Mouse (Mus musculus) cerebellum, adult 18-20 months (tissue): ENCODE measurements around the gene Alg5.
"Not testable (repeated sequence)": the region's sequence is repeated elsewhere in the genome, so short reads cannot be mapped to it uniquely, and the experiment has no call there.

Source experiments
- DNase-seq, 2 experiments: peaks; one replicate each; pipeline ENCODE4 v3.0.0; 2021

Alg5 gene

DNA sequence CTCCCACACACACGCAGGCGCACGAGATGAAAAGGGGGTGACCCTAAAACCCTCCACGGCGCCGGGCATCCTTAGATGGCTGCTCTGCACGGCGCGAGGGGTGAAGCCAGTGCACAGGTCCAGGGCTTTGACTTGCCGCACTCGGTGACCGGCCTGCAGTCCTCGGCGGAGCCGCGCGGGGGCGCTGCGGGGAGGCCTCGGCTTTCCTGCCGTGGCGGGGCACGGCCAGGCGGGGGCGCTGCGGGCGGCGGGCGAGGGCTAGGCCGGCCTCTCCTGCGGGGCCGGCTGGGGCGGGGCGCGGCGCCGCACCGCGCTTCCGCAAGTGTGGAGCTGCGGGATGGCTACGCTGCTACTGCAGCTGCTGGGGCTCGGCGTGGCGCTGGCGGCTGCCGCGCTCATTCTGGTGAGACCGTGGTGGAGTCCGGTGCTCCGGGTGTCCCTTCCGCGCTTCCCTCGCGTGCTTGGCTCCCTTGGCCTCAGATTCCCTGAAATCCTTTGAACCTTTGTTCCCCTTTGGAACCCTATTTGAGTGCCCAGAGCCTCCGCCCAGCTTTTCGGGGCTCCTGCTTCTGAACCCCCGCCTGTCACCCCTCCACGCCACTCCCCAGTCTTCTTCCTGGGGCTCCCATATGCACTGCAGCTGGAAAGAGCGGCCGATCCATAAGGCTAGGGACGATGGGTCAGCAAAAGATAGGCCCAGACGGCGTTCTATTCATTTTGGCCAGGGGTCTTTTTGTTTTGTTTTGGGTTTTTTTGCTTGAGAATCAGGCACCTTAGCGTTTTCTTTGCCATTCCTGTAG lies at the start of gene Alg5, which contains the start of gene Exosc8:
TSS of gene Alg5 (plus strand) at position 293 of the 800 bp plus-strand sequence.
TSS of gene Exosc8 (minus strand) at position 147 of the 800 bp plus-strand sequence.
- peak; percentile 81 to 98 for DNase-seq

DNA sequence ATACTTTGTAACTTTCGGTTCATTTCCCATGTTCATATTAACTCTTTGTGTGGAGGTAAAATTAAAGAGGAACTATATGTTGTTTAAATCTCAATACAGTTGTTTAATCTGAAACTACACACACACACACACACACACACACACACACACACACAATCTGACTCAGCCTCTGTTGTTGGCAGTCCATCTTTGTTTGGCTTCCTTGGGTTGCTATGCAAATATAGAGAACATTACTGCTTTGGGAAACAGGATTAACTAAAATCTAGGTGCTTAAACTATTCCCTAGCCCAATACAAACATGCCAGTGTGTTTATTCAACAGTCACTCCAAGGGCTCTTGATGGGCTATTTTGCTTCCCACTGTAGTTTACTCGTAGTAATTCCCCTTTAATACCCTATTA lies 48.1 kb upstream of the Alg5 start:
- no peak for DNase-seq

DNA sequence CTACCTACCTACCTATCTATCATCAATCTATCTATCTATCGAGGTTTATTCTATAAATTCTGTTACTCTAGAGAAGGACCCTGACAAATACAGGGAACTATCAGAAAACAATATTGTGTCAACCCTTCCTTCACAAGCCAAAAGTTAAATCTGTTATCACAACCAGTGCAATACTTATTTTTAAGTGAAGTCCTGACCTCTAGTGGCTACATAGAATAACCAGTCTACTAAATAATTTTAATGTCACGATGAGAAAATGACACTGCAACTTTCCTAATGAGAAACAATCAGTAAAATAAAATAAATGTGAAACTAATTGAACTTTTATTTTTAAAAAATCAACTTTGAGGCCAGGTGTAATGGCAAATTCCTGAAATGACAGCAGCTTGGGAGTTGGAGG lies 46.2 kb upstream of the Alg5 start:
- no peak for DNase-seq

DNA sequence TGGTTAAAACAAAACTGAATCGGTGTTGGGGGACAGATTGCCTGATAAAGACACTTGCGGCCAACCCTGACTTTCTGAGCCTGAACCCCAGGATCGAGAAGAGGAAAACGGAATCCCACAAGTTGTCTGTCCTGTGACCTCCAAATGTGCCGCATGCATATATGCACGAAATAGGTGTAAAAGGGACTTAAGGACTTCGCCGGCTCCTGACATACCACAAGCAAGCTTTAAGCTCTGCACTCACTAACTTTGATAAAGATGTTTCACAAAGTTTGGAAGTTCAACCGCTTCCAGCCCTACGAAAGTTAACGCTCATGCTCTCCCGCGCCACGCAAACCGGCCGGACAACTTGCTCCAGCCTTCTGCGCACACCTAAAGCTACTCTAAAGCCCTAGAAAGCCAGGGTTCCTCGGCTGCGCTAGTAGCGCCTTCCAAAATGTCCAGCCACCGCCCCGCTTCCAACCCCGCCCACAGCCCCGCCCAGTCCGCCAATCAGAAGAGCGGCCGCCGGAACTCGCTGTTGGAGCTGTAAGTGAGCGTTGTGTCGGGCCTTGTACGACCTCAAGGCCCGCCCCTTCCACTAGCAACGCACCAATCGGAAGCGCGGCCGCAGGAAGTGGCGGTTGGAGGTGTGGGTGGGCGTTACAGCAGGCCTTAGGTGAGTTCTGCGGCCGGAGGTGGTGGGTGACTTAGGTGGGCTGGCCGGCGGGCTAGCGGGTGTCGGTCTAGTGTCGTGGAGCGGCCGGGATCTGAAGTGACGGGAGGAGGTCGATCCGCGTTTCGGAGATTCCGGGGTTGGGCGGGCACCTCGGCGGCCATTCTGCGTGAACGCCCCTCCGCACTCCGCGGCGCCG lies 42.9 kb upstream of the Alg5 start, which contains the start of gene Supt20:
TSS of gene Supt20 (plus strand) at position 606 of the 854 bp plus-strand sequence.
- DNase-seq: peak; percentile 93 to 94

DNA sequence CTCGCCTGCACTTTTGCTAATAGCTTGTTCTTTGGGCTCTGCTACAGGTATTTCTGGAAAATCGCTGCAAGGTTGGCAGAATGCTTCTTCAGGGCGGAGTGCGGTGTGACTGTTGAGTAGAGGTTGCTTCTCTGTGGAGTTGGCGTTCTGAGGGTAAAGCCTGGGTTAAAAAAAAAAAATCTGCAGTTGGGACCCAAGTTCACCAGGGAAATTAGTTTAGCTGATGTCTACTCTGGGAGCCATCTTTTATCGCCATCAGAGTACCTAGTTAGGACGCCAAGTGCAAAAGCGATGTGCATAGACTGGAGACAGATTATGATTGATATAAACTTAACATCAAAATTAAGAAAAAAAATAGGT lies 42.3 kb upstream of the Alg5 start:
- DNase-seq: no peak

DNA sequence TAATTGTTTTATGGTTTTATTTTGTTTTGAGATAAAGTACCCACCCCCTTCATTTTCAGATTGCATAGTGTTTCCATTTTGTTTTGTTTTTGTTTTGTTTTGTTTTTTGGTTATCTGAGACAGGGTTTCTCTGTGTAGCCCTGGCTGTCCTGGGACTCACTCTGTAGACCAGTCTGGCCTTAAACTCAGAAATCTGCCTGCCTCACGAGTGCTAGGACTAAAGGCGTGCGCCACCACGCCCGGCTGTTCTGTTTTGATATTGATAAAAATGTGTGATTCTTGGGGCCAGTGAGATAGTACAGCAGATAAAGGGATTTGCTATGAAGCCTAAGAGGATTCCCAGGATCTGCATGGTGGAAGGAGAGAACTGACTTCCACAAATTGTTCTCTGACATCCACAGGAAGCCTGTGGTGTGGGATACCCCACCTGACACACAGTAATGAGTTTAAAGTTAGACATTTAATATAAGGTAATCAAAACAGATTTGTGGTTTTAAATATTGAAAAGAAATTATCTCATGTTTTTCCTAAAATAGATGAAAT lies 35.5 kb upstream of the Alg5 start:
- no peak for DNase-seq

DNA sequence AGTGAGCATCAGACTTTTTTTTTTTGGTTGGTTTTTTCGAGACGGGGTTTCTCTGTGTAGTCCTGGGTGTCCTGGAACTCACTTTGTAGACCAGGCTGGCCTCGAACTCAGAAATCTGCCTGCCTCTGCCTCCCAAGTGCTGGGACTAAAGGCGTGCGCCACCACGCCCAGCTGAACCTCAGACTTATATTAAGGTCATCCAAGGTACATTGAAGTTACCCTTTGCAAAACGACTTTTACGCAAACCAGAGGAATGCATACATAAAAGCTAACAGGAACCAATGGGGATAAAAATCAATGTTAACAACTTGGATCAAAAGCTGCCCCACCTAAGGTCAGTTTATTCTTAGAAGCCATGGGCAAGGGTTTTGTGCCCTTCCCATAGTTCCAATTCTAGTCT lies 31.2 kb upstream of the Alg5 start:
- DNase-seq: not testable (repeated sequence)

DNA sequence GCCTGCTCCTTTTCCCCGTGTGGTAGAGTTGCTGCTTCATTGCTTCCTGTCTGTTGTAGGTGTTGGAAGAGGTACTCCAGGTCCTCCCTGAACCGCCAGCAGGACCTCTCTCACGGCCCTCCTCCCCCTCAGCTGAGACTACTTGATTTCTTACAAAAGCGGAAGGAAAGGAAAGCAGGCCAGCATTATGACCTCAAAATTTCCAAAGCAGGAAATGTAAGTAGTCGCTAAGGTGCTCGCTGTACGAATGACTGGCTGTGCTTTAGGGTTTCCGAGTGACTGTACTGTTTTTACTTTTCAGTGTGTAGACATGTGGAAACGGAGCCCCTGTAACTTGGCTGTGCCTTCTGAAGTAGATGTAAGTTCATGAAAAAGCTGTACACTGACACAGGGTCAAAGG lies 26.4 kb upstream of the Alg5 start:
- no peak for DNase-seq

DNA sequence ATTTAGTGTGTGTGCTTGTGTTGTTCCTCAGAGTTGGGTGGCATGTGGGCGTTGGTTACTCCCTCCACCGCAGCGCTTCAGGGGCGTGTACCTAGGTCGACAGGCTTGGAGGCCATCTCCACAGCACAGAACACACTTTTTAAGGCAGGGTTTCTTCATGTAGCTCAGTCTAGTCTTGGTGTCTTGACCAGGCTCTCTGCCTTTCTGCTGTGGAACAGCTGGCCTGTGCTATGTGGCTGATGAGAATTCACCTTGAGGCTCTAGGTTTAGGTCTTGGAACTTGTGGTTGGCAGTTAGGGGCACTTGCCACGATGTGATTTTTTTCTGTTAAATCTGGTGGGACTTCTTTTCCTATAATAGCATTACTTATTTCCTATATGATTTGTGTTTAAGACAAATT lies 21.1 kb upstream of the Alg5 start, which contains the start of gene Gm21958:
TSS of gene Gm21958 (minus strand) at position 101 of the 400 bp plus-strand sequence.
- no peak for DNase-seq

DNA sequence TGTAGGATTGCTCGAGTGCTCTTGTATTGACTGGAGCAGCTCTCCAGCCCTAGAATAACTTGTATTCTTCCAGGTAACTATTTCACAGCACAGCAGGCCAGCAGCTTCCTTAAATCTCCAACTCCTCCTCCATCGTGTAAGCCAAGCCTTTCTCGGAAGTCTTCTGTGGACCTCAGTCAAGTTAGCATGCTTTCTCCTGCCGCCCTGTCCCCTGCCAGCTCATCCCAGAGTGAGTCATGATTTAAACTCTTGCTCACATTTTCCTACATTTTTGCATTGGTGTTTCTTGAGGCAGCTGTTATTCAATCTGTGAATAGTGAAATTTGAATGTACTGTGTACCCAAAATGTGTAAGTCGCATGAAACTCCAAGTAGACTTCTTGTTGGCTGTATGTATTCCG lies 19.9 kb upstream of the Alg5 start:
- DNase-seq: no peak

DNA sequence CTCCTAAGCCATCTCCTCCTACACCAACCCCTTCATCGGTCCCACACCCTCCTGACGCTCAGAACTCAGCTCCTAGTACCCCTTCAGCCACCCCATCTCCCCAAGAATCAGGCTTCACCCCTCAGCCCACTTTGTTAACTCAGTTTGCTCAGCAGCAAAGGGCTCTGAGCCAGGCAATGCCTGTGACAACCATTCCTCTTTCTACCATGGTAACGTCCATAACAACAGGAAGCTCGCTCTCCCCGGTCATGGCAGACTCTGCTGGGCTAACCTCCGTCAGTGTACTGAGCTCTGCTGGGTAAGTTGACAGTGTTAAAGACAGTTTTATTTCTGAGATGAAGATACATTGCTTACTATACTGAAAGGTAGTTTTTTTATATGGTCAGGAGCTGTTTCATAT lies 18.0 kb upstream of the Alg5 start:
- DNase-seq: no peak

DNA sequence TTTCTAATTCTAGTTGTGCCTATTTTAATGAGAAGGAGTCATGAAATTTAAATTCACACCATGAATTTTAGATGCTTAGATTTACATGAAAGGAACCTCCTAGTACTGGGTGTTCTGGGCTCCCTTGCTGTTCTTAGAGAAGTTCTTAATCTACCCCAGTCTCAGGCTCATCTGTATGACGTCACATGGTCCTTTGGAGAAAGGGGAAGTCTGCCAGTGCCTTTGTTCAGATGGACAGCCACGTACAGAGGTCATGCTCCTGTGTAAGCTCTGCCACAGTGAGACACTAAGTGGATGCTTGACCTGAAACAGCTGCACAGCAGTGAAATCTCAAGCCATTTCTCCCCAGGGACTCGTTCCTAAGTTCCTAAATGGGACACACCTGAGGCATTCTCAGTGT lies 16.4 kb upstream of the Alg5 start:
- no peak for DNase-seq

DNA sequence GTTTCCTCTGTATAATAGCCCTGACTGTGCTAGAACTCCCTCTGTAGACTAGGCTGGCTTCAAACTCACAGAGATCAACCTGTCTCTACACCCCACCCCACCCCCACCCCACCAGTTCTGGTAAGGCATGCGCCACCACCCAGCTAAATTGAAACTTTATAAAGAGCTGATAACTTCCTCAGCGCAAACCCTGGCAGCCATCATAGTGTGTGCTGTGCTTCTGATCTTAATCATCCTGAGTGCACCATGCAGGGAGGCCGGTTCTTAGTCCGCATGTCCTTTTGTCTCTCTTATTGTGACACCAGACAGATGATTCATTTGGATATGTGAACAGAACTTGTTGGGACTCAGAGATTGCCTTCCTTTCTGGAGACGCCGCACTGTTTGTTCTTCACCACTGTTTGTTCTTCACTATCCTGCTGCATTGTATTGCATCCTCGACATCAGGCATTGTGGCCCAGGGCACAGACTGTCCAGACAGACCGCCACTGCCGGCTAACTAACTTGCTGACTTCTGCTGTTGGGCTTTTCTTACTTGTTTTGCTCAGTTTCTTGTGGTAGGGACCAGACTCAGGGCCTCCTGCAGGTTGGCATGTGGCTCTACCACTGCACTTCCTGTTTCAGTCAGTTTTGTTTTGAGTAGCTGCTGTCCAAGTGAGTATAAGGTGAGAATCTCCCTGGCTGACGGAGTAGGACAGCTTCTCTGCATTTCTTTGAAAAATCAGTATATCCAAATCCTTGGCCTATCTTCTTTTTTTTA lies 11.4 kb upstream of the Alg5 start:
- DNase-seq: no peak

DNA sequence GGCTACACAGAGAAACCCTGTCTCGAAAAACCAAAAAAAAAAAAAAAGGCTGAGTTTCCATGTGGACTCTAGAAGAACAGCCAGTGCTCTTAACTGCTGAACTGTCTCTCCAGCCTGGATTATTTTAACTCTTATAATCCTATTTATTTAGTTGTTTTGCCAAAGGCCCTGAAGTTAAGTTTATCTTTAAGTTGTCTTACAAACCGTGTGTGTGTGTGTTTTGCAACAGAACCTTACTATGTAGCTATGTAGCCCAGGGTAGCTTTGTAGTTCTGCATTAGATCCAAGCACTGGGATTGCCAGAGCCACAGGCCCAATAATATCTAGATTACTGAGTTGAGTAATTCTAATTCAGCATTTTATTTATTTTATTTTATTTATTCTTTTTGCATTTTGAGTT lies 10.0 kb upstream of the Alg5 start:
- no peak for DNase-seq

DNA sequence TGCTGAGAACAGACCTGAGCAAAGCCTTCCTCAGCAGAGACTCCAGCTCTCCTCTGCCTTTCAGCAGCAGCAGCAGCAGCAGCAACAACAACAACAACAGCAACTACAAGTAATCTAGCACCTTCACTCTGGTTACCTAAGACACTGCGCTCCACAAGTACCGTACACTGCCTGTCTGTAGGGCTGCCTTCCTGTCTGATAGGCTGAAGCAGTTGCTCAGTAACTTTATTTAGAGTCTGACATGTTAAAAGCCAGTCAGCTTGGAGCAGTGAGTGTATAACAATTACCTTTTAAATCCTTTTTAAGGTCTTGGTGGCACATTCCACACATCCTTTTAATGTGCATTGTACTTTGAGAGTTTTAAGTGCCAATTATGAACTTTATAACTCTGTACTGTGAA lies 7.8 kb upstream of the Alg5 start:
- no peak for DNase-seq

DNA sequence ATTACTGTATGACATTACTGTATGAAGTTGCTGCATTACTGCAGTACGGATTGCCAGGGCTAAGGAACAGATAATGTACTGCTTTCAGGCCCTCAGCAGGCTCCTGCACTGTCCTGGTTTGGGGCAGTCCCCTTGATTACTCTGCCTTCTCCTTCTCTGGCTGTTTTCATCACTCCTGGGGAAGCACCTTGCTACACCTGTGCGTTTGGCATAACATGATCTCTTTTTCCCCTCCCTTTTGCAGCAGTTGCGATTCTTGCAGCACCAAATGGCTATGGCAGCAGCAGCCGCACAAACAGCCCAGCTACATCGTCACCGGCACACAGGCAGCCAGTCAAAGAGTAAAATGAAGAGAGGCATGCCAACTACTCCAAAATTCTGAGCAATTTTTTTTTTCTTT lies 7.2 kb upstream of the Alg5 start:
- no peak for DNase-seq

DNA sequence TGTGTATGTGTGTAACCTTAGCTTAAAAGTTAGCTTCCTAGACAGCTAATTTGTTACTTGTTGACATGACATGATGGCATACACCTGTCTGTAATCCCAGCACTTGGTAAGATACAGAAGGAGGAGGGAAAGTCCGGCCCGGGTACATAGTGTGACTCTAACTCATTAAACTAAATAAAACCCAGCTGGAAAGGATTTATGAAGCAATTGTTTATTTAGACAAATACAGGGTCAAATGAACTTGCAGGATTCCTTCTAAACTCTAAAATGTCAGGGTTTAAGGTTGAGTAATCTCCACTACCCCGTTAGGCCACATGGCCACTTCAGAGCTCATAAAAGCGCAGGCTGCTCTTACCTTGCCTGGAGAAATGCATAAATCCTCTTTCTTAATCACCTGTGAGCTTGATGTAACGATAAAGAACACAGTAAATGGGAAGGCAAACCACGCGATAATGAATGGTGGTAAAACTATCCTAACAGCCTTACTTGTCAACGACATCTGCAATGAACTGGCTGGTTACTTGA lies 3.7 kb upstream of the Alg5 start:
- no peak for DNase-seq

DNA sequence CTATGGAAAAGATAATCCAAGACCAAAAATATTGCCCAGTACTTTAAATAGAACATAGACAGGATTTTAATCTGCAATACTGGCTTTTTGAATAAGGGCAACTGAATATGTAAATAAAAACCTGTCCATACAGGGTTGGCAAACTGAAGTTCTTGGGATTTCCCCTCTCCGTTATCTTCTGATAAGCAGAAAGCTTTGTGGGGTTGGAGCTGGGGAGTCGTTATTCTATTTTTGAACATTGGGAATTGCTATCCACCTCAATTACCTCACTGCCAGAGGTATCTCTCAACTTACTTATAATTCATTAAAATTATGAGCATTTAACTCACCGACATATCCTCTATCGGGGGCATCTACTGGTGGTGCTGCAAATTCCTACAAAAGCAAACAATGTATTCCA lies 3.0 kb upstream of the Alg5 start:
- no peak for DNase-seq

DNA sequence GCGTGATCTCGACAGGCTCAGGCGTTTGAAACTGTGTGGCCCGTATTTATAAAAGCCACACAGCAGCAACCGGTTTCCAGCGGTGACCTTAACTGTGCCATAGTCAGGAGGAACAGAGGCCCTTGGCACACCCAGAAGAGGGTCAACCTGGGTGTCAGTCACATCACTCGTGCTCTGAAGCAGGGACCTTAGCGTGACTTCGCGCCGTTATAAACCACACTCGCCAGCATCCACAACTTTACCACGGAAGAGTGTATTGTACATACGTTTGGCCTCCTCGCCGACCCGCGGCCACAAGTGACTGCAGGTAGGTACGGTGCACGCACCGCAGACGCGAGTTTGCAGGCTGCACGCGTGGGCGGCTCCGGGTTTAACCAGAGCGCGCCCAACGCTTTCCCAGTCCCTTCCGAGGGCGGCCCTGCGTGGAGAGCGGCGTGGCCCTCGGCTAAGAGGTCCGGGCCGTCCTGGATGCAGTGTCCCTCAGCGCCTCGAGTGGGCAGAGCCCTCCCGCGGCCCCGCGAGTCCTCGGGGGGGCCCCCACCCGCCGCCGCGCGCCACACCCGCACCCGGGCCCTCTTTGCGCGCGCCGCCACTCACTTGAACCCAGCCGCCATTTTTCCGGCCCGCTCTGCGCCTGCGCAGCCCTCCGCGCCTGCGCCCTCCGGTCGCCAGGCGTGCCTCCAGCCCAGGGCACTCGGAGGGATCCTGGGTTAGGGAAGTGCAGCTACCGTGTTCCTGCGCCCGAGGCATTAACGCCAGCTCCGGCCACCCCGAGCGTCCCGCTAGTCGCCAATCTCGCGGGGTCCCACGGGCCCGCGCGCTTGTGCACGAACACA lies 710 bp upstream of the Alg5 start:
- peak; percentile 88 to 96 for DNase-seq

DNA sequence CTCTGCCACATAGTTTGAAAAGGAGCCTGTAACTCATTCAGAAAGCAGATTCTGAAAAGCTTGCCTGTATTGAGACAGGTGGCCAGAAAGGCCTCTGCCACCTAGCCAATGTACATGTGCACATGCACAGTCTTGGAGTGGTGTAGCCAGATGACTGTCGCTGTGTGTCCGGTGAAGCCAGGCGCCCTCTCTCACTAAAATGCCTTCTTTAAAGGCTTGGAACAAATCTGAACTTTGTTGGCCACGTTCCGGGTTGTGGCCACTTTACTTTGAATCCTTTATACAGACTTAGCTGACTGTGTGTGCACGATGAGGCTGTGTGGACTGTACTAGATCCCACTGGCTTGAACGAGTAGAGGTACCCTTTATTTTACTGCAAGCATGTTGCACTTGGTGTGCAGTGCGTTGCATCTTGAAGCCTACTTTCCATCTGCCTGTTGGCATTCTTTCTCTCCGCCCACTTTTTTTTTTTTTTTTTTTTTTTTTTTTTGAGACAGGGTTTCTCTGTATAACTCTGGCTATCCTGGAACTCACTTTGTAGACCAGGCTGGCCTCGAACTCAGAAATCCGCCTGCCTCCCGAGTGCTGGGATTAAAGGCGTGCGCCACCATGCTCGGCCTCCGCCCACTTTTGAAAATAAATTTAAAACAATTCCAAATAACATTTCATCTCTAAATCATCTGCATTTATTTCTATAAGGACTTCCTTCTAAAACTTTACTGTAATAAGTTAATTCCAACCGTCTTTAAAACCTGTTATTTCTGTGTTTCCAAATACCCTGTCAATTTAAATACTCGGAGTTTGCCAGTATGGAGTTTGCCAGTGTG lies 975 bp downstream of the Alg5 start:
- peak; percentile 20 to 31 for DNase-seq

DNA sequence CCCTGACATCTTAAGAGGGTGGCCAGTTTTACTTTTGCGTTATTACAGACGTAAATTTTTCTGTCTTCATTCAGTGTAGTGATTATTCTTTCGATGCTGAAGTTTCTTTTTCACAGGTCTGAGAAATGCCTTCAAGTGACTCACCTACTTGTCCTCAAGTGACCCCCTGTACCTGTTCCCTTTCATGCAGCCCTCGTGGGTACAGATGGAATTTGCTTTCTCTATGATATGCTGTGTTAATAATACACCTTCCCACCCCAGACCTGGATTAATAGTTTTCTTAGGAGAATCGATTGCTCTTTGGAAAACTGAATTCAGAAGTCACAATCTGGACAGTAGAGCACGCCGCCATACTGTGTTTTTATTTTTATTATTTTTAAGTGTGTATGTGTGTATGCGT lies 2.0 kb downstream of the Alg5 start:
- no peak for DNase-seq
